Mouse (Mus musculus) forebrain, embryonic 16.5 days (tissue): ENCODE results near the gene Clec12a. TPM values are rescaled to one million over a fixed set of nuclear protein-coding genes. Genes with fewer than 3 reads are reported as not detected.

Experiments used
- ATAC-seq: fragments of 200-750 bp; cut with Nextera tagmentation; 2 replicates; pipeline ENCODE4 v1.8.0; 2017; ENCODE audit warnings: mild to moderate bottlenecking, moderate library complexity
- H3K27ac ChIP-seq: fragments of 300-500 bp; sonication (generic); 2 replicates; pipeline ENCODE4 v1.5.1; 2014; ENCODE audit warnings: low read length, control low read depth
- H3K27me3 ChIP-seq: fragments of 300-500 bp; sonication (generic); replicated peaks from 2 replicates; pipeline ENCODE4 v1.6.1; 2014; ENCODE audit warnings: low read length; ENCODE audit not compliant: control insufficient read depth, insufficient read depth
- H3K36me3 ChIP-seq: fragments of 300-500 bp; sonication (generic); 2 replicates; pipeline ENCODE4 v1.6.1; 2014; ENCODE audit not compliant: control insufficient read depth, insufficient read depth
- H3K4me1 ChIP-seq: fragments of 300-500 bp; sonication (generic); replicated peaks from 2 replicates; pipeline ENCODE4 v1.6.1; 2014; ENCODE audit warnings: low read length; ENCODE audit not compliant: control insufficient read depth, insufficient read depth
- H3K4me2 ChIP-seq: fragments of 300-500 bp; sonication (generic); 2 replicates; pipeline ENCODE4 v1.6.1; 2014; ENCODE audit warnings: mild to moderate bottlenecking, low read length, control low read depth
- H3K4me3 ChIP-seq: fragments of 300-500 bp; sonication (generic); replicated peaks from 2 replicates; pipeline ENCODE4 v1.5.1; 2014; ENCODE audit warnings: mild to moderate bottlenecking, low read length, control low read depth
- H3K9ac ChIP-seq: fragments of 300-500 bp; sonication (generic); replicated peaks from 2 replicates; pipeline ENCODE4 v1.6.1; 2014; ENCODE audit warnings: low read depth, low read length, control low read depth
- H3K9me3 ChIP-seq: fragments of 300-500 bp; sonication (generic); 2 replicates; pipeline ENCODE4 v1.6.1; 2016; ENCODE audit warnings: low read length; ENCODE audit not compliant: control insufficient read depth
- WGBS: fragments of 180-500 bp; shearing (Covaris S2); extraction: QIAGEN DNeasy Blood & Tissue Kit; methylation state at CpG from one replicate; pipeline ENCODE4 v1.1.7; 2014; 5-methylcytosine and 5-hydroxymethylcytosine counted together
- polyA plus RNA-seq: library from polyadenylated mRNA; unstranded; fragments of >200 nt; fragmentation: Nextera tagmentation; extraction: Ambion mirVana; gene quantifications from 2 replicates; pipeline ENCODE4 v1.2.1, GENCODE M21; 2015

Gene Clec12a
- polyA plus RNA-seq, 1 experiment from 2014 or later = 0.18 TPM

GRCm38 (mm10) chr6:129363942-129364341, 21.5 kb downstream of the Clec12a start:
- H3K9ac ChIP-seq = no peak overlapping the region
- no peak for ATAC-seq
- H3K36me3 ChIP-seq = no peaks in the 10 kb centered on the region
- H3K4me1 ChIP-seq = no peaks in the 10 kb centered on the region
- no peak overlapping the region for H3K4me3 ChIP-seq
- 25% methylated on average over 1 of the region's 1 CpGs for WGBS
- no peak overlapping the region for H3K27ac ChIP-seq
- H3K9me3 ChIP-seq = no peaks in the 10 kb centered on the region
- H3K27me3 ChIP-seq = no peaks in the 10 kb centered on the region
- no peak overlapping the region for H3K4me2 ChIP-seq

GRCm38 (mm10) chr6:129365959-129366359, 23.5 kb downstream of the Clec12a start:
- no peak overlapping the region for H3K9ac ChIP-seq
- no peaks in the 10 kb centered on the region for H3K36me3 ChIP-seq
- H3K4me2 ChIP-seq = no peak overlapping the region
- WGBS = 22% methylated on average over 6 of the region's 6 CpGs
- H3K27ac ChIP-seq = no peak overlapping the region
- H3K27me3 ChIP-seq = no peaks in the 10 kb centered on the region
- H3K9me3 ChIP-seq = no peaks in the 10 kb centered on the region
- no peak overlapping the region for H3K4me3 ChIP-seq
- H3K4me1 ChIP-seq = no peaks in the 10 kb centered on the region
- ATAC-seq = peak; percentile 43; the same call in 1 of the 2 replicates

GRCm38 (mm10) chr6:129369374-129370132, 27.1 kb downstream of the Clec12a start:
- no peak for ATAC-seq
- Histone ChIP-seq H3K27ac (no peak overlapping the region), H3K9ac (no peak overlapping the region), H3K27me3 (no peaks in the 10 kb centered on the region), H3K9me3 (no peaks in the 10 kb centered on the region), H3K4me3 (no peak overlapping the region), H3K4me1 (no peaks in the 10 kb centered on the region), H3K36me3 (no peaks in the 10 kb centered on the region), H3K4me2 (no peak overlapping the region)
- WGBS = 77% methylated on average over 7 of the region's 7 CpGs

- Histone ChIP-seq H3K27me3 (no peaks in the 10 kb centered on the region), H3K4me1 (no peaks in the 10 kb centered on the region), H3K36me3 (no peaks in the 10 kb centered on the region), H3K4me2 (no peak overlapping the region), H3K27ac (no peak overlapping the region), H3K9ac (no peak overlapping the region), H3K9me3 (peaks cover 2% of the 10 kb centered on the region; the same call in 1 of the 2 replicates), H3K4me3 (no peak overlapping the region)
- 83% methylated on average over 2 of the region's 2 CpGs for WGBS
- ATAC-seq = no peak
These were observed 32.5 kb downstream of the Clec12a start for GRCm38 (mm10) chr6:129374937-129375471.

- H3K36me3 ChIP-seq = no peaks in the 10 kb centered on the region
- no peak overlapping the region for H3K4me3 ChIP-seq
- no peaks in the 10 kb centered on the region for H3K4me1 ChIP-seq
- no peaks in the 10 kb centered on the region for H3K27me3 ChIP-seq
- H3K4me2 ChIP-seq = no peak overlapping the region
- H3K9me3 ChIP-seq = peaks cover 2% of the 10 kb centered on the region; the same call in 1 of the 2 replicates
- no peak overlapping the region for H3K9ac ChIP-seq
- no peak overlapping the region for H3K27ac ChIP-seq
- WGBS = 69% methylated on average over 4 of the region's 4 CpGs
- no peak for ATAC-seq
These were observed 38.0 kb downstream of the Clec12a start for GRCm38 (mm10) chr6:129380454-129380853.

GRCm38 (mm10) chr6:129381736-129382135, 39.2 kb downstream of the Clec12a start:
- no peaks in the 10 kb centered on the region for H3K27me3 ChIP-seq

GRCm38 (mm10) chr6:129383466-129383865, 41.0 kb downstream of the Clec12a start:
- Histone ChIP-seq H3K27me3 (no peaks in the 10 kb centered on the region), H3K9ac (no peak overlapping the region), H3K4me1 (no peaks in the 10 kb centered on the region), H3K27ac (no peak overlapping the region), H3K4me2 (no peak overlapping the region), H3K36me3 (no peaks in the 10 kb centered on the region), H3K9me3 (no peaks in the 10 kb centered on the region), H3K4me3 (no peak overlapping the region)
- 94% methylated on average over 3 of the region's 3 CpGs for WGBS
- ATAC-seq = no peak

More at GRCm38 (mm10) chr6:129381736-129382135, 39.2 kb downstream of the Clec12a start:
- no peaks in the 10 kb centered on the region for H3K4me1 ChIP-seq
- H3K4me2 ChIP-seq = no peak overlapping the region
- ATAC-seq = no peak
- 82% methylated on average over 1 of the region's 1 CpGs for WGBS
- H3K4me3 ChIP-seq = no peak overlapping the region
- H3K36me3 ChIP-seq = no peaks in the 10 kb centered on the region
- no peak overlapping the region for H3K9ac ChIP-seq
- no peaks in the 10 kb centered on the region for H3K9me3 ChIP-seq
- no peak overlapping the region for H3K27ac ChIP-seq

- no peaks in the 10 kb centered on the region for H3K9me3 ChIP-seq
- H3K27me3 ChIP-seq = no peaks in the 10 kb centered on the region
- H3K27ac ChIP-seq = no peak overlapping the region
- H3K9ac ChIP-seq = no peak overlapping the region
- 69% methylated on average over 4 of the region's 4 CpGs for WGBS
- no peak overlapping the region for H3K4me2 ChIP-seq
- H3K4me1 ChIP-seq = no peaks in the 10 kb centered on the region
- H3K36me3 ChIP-seq = no peaks in the 10 kb centered on the region
- no peak for ATAC-seq
- no peak overlapping the region for H3K4me3 ChIP-seq
These were observed 42.5 kb downstream of the Clec12a start for GRCm38 (mm10) chr6:129385000-129385399.

GRCm38 (mm10) chr6:129385774-129386173, 43.3 kb downstream of the Clec12a start, which contains the start of gene Clec12b:
Clec12b (minus strand) TSS chr6:129385874.
- no peak within 1 kb of the TSS for H3K9ac ChIP-seq
- no peaks in the 10 kb centered on the region for H3K4me1 ChIP-seq
- H3K36me3 ChIP-seq = no peaks in the 10 kb centered on the region
- ATAC-seq = no peak
- H3K4me3 ChIP-seq = no peak within 1 kb of the TSS
- no peaks in the 10 kb centered on the region for H3K27me3 ChIP-seq
- no peaks in the 10 kb centered on the region for H3K9me3 ChIP-seq
- WGBS = 77% methylated on average over 2 of the region's 2 CpGs
- H3K27ac ChIP-seq = no peak within 1 kb of the TSS
- no peak within 1 kb of the TSS for H3K4me2 ChIP-seq
